Mouse (Mus musculus) frontal cortex, postnatal 14 days (tissue): ENCODE measurements around the gene Tbcd.

Experiments used
- DNase-seq, 2 experiments: peaks; one replicate each; pipeline ENCODE4 v3.0.0; 2022; ENCODE audit warnings: low spot score in 2 of 2

The Tbcd gene

DNA sequence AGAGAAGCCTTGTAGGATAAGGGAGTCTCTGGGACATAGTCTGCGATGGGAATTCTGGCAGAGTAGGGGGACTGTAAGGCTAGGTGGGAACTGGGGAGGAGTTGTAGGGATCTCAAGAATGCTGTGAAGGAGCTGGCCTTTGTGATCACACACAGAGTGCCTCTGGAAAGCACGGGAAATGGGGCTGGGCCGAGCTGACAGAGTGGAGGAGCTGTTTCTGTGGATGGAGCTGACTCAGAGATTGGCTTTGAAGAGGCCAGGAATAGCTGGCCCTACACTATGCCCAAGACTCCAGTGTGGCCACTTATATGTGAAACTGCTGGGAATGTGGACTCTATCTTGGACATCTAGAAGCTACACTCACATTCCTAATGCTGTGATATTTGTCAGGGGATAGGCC lies 84.8 kb downstream of the Tbcd start:
- no peak for DNase-seq

DNA sequence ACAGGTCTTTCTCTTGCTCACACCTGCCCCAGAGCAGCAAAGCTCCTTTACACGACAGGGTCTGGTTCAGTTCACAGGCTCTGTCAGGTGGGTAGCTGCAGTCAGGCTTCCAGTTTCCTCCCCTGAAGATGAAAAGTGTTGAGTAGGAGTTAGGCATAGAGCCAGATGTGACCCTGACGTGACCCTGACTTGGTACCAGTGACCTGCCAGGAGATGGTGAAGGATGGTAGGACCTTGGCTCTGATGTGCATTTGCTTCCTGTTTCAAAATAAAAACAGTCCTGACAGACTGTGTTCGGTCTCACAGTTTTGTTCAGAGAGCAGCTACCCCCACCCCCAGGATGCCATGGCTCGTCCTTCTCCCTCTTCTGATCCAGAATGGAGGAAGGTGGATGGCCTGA lies 90.7 kb downstream of the Tbcd start:
- DNase-seq, result no peak

DNA sequence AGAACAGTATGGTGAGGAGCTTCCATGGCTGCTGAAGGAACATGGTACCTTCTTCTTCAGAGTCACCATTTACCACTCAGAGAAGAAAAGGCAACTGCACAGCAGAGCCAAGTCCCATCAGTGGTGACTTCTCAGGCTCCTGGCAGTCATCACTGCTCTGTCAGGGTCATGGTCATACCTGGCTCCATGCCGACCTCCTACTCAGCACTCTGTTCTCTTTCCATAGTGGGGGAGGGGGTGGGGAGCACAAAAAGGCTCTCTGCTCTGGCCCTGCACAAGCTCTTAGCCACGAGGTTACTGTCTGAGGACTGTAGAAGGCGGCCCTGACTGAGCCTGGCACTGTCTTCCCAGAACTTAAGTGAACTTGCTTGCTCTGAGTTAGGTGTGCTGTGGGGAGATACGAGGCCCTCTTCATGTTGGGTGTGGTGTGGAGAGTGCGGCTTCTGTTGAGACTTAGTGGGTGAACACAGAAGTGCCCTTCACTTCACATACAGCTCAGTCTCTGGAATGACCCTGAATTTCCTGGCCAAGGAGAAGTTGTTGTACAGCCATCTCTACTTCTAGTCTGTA lies 91.6 kb downstream of the Tbcd start:
- DNase-seq, result no peak

DNA sequence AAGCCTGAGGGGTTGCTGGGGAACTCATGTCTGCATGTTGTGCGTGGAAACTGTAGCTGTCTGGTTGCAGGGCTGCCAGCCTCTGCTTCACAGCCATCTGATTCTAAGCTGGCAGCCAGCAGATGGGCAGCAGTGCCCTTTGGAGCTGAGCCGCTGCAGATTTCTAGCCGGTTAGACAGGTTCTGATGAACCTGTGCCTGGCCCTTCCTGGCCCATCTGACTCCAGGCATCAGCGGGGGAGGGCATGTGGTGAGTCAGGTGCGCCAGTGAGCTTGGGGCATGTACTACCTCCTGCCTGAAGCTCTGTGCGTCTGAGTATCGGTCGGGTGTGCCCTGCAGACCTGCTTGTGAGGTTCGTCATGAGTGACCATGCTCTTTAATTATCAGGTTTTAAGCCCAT lies 92.2 kb downstream of the Tbcd start:
- no peak for DNase-seq

DNA sequence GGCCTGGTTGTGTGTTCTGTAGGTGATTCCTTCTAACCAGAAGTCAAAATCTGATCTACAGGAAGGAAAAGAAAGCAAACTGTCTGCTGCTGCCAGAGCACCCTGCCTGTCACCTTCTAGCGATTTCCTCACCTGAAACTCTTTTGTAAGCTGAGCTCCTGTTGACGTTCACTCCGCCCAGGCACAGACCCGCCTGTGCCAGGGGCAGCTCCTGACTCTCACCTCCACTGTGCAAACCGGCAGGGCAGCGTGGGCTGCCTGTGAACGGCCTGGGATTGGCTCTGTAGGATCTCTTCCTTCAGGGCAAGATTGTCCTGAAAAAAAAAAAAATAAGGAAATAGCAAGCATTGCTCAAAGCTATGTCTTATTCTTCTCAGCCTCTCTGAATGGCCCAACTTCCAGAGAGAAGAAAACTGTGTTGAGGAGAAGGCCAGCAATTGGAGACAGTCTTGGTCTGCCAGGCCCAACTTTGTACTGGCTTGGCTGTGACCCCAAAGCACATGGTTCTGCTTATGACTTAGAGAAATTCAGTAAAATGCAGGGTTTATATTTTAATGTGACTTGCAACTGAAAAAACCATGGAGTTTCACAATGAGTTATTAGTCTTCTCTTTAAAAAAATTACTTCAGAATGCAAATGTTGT lies 93.1 kb downstream of the Tbcd start:
- DNase-seq, result no peak

DNA sequence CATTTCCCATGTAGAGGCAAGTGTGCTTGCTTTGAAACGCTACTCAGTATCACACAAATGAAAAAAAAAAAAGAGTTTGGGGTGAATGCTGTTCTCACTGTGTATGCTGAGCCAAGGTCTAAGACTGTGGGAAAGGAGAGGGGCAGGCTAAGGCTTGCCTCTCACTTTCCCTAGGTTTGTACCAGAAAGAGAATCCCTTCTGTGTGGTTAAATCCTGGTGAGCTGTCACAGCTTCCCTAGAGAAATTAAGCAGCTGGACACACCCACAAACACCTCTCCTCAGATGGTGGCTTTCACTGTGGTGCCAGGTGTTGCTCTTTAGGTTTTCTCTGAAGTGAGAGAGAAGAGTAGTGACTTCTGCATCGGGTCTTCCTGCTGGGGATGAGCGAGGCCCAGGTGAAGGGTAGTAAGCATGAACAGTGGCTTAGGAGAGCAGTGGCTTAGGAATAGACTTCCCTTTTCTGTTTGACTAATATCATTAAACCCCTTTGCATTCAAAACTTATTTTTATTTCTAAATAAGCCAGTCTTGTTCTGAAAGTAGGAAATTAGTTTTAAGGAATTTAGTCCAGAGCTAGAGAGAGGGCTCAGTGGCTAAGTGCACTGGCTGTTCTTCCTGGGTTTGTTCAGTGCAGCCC lies 93.8 kb downstream of the Tbcd start:
- DNase-seq, result no peak

DNA sequence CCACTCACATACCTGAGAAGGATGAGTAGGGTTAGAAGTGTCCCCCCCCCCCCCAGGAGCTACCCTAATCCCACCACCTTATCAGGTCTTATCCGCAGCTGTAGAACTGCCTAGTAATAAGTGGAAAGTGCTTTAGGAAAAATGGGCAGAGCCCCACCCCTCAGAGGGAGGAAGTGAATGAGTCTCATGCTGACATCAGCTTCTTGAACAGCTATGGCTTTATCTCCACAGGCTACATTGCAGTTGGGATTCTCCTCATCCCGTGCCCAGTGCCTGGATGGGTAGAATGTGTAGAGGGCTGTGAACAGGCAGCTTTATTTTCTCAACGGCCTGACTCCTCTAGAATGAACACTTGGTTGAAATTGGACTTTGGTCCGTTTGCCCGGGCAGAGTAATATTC lies 95.5 kb downstream of the Tbcd start:
- DNase-seq, result no peak

DNA sequence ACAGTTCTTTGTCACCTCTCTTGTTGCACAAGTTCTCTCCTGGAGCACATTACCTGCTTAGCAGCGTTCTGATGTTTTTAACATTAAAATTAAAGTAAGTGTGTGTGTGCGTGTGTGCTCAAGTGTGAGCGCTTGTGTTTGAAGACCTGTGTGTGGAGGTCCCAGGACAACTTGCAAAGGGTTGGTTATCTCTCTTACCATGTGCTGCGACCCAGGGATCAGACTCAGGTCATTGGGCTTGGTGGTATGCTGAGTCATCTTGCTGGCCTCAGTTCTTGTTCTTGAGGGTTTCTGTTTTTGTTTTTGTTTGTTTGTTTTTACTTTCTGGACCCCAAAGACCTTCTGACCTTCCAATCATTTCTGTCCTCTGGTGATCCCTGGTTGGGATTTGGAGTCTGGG lies 96.2 kb downstream of the Tbcd start:
- no peak for DNase-seq

DNA sequence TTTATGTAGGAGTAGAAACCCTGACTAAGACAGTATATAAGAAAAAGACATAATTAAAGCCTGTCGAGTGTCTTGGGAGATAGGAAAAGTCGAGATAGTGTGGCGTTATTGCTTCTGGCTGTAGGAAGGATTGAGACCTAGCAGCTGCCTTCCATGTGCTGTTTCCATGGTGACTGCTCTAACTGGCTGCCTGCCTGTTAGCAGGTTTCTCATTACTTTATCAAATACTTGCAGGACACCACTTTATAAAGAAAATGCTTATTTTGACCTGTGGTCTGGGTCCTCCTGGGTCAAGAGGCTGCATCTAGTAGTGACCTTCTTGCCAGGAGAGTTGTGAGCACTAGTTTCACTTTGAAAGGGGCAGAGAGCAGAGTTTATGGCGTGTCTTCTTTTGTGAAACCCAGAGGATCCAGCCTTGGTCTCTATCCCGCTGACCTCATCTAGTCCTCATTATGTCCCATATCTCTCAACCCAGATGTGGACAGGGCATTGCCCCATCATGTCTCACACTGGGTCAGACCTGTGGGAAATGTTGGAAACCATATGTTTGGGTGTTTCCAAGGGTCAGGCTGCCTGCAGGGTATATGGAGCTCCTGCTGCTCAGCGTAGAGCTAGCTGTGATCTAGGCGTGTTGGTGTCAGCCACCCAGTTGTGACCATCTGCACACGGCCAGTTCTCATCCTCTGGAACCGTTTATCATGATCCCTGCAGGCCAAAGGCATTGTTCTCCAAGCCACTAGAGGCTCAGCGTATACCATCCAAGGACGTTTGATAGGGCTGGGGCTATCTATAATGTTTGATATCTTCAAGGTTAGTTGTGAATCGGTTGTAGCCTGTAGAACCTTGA lies 97.5 kb downstream of the Tbcd start:
- DNase-seq, result no peak

DNA sequence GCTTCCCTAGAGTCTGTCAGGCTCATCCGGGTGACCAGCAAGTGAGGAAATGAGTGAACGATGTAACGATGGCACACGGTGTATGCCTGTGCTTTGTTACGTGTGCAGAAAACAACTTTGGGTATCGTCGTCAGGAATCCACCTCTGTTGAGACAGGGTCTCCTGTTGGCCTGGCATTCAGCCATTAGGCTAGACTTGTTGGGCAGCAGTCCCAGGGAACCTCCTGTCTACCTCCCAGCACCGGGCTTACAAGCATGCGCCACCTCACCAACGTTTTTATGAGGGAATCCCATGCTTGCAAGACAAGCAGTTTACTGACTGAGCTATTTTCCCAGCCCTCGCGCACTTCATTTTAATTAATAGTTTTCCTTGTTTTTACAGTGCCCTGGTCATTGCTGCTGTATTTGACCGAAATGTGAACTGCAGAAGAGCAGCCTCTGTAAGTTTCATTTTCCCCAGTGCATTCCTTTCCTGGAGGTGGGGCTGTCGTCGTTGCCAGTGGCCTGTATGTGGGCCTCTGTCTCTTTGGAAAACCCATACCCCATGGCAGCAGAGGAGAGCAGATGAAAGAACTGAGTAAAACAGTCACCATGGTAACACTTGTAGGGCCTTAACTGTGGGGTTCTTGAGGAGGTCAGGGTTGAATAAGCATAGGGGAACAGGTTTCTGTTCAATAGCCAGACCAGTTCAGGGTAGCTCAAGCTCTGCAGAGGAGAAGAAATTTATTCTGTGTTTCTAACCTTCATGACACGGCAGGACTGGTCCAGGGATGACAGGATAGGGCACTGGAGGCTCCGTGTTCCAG lies 98.3 kb downstream of the Tbcd start:
- no peak for DNase-seq

DNA sequence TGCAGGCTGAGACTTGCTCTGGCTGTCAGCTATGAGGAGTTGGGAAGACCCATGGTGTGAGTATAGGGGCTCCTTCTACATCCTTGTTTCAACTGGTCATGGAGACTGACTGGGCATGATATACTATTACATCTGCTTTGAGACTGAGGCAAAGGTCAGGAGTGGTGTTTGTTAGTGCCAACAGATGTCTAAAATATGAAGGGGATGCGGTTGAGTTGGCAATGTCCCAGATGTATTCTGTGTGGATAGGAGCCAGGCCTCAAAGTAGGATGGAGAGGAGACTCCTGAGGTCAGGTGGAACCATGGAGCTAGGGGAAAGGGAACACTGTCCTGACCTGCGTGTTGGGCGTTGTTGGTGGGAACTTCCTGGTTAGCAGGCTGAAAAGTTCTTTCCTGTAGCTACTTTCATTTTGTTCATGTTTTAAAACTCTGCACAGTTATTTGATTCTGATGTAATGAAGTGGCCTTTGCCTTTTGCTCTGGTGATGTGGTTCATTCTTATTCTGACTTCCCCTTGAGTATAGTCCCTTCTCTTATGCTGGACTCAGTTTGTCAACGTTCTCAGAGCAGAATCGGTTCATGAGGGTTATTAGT lies 99.6 kb downstream of the Tbcd start:
- no peak for DNase-seq

DNA sequence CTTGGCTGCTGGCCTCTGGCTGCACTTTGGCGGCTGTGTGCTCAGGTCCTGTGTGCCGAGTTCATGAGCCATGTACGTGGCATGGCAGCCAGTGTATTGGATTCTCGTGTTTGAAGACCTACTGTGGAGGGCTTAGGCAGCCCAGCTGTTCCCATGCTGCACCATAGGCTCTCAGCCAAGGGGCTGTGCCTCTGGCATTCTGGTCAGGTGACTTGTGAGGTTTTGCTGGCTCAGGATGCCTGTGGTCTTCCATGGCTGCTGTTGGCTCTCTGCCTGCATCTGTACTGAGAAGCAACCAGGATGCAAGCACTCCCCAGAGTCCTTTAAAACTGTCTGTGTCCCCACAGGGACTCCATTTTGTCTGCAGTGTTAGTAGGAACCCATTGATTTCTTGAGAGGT lies 100.4 kb downstream of the Tbcd start:
- DNase-seq, result no peak

DNA sequence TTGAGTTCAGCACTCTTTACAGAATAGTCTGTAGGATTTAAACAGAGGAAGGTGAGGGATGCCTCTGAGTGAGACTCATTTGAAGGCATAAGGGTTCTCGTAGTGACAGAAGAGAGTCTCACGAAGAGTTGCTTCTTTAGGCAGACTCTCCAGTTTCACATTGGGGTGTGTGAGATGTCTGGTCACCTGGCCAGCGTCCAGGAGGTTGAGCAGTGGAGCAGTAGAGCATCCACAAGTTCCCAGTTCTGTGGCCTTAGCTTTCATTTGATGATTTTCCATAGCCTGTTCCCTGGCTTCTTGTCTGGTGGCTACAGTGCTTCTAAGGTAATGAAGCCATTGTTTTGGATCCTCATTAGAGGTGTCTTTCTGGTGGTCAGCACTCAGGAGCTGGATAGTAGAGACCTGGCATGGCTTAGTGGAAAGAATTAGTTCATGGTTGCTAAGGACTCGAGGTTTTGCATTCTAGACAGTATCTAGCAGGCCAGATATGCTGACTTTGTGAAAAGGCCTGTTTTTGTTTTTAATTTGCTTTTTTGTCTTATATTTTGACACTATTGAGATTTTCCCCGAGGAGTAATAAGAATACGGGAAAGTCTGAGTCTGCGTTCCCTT lies 101.2 kb downstream of the Tbcd start:
- no peak for DNase-seq

DNA sequence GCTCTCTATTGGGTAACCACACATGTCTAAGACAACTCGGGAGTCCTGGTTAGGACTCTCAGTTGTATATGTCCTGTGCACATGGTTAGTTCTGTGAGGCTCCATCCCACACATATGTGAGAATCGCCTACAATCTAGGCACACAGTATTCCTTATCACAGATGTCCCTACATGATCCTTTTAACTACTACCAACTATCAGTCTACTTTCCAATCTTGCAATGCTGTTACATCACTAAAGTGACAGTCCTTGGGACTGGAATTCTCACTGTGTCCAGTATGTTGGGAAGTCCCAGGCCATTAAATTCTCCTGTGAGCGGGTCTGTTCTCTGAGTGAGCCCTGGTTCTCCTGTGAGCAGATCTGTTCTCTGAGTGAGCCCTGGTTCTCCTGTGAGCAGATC lies 101.7 kb downstream of the Tbcd start:
- no peak for DNase-seq

DNA sequence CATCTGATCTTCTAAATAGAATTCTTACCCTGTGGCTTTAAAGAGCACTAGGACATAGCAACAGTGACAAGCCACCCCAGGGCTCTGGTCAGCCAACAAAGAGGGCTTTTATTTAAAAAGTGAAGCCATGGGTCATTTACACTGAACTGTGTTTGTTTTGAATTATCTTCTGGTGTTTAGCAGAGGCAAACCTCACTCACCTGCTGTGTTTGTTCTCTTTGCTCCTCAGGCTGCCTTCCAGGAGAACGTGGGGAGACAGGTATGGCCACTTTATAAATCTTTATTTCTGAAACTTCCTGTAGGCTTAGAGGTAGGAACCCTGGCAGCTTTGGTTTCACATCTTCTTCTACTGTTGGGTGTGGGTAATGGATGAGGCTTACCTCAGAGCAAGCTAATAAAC lies 105.0 kb downstream of the Tbcd start:
- no peak for DNase-seq

DNA sequence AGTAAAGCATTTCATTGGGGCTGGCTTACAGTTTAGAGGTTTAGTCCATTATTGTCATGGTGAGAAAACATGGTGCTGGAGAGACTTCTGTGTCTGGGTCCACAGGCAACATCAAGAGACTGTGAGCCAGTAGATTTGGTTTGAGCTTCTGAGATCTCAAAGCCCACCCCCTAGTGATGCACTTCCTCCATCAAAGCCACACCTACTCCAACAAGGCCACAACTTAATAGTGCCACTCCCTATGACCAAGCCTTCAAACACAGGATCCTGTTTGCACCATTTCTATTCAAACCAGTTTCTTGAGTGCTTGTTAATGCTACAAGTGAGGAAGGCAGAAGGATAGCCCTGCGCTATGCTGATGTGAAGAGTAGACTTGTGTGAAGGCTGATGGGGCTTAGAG lies 106.2 kb downstream of the Tbcd start:
- no peak for DNase-seq

DNA sequence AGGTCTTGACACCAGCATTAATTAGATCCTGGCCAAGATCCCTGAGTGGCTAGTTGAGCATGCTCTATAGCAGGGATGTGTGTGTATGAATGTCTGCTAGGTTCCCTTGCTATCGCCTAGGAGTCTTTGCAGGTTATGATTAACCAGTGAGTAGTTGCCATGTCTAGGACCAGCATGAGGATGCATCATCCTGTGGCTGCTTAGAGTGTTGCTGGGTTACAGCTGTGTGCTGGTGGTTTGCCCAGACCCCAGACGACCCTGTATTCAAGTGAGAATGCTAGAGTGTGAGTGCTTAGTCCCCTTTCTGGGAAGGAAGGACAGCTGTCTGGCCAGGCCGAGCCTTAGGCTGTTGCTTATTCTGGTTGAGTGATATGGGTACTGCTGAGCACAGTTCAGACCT lies 106.8 kb downstream of the Tbcd start:
- no peak for DNase-seq

DNA sequence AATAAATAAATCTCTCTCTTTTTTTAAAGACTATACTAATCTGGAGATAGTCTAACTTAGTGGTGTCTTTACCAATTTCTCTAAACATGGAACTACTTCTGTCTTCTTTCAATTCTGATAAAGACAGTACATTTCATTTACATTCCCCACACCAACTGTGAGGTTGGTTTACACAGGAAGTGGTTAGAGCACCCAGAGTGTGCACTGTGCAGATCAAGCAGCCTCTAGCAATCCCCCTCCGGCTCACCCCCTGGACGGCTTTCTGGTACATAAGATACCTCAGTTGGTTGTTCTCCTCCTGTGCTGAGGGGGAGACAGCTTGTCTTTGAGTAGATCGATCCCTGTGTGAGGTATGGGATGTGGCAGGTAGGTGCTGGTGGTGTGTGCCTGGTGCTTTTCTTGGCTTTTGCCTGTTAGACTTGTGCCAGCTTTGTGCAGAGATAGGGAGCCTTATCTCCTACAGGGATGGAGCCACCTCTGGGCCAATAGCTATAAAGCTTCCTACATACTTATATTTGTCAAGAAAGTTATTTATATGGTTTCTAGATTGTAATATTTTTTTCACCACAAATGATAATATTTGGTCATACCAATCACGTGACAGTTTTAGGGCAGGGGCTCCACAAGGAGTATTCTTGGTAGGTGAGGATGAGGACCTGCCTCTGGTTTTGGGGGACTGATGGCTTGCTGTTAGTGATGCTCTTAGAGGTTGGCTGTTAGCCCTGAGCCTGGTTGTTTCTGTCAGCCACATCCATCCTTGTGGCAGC lies 108.0 kb downstream of the Tbcd start:
- no peak for DNase-seq

DNA sequence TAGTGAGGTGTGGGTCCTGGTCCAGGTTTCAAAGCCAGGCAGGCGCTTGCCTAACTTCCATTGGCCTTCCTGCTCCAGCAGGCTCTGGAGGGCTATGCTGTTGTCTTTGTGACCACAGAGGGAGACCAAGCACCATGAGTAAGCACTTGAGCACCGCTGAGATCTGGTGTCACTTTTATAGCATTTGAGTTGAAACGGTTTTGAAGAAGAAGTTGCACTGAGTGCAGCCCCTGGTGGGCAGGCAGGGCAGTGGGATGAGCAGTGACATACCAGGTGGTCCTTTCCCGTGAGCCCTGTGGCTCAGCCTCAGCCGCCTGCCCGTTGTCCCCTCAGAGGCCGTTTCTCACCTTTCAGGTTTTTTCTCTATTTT lies 108.5 kb downstream of the Tbcd start:
- DNase-seq, result no peak

DNA sequence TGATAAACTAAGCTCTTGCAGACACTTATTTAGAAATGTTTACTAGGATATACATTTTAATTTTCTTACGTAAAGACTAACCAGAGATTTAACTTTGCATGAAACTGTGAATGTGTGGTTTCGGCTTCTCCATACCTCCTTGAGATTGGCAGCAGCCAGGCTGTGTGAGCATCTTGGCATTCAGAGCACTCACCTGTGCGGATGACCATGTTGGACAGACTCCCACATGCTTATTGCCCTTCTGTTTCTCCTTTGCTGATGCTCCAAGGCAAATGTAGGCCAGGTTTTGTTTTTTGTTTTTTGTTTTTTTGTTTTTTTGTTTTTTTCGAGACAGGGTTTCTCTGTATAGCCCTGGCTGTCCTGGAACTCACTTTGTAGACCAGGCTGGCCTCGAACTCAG lies 111.6 kb downstream of the Tbcd start:
- no peak for DNase-seq
